Mouse (Mus musculus): ENCODE results near the gene Hcst.

The Hcst gene

GRCm38 (mm10) chr7:30384106-30384505 lies 35.5 kb downstream of the Hcst start:
- in situ Hi-C loops (cut with MboI, MseI): no loop called here

- in situ Hi-C loops (cut with MboI, MseI): no loop called here
Observed at GRCm38 (mm10) chr7:30380061-30380460, 39.6 kb downstream of the Hcst start.

GRCm38 (mm10) chr7:30373501-30373962 lies 46.1 kb downstream of the Hcst start:
- in situ Hi-C loops (cut with MboI, MseI): loop anchor here (5.0 to 10.0 kb wide), 2 partner anchors 54 to 101 kb away; no protein-coding TSS in a partner anchor
